Mouse (Mus musculus): Measurements from ENCODE around the gene Mef2b.

DNA sequence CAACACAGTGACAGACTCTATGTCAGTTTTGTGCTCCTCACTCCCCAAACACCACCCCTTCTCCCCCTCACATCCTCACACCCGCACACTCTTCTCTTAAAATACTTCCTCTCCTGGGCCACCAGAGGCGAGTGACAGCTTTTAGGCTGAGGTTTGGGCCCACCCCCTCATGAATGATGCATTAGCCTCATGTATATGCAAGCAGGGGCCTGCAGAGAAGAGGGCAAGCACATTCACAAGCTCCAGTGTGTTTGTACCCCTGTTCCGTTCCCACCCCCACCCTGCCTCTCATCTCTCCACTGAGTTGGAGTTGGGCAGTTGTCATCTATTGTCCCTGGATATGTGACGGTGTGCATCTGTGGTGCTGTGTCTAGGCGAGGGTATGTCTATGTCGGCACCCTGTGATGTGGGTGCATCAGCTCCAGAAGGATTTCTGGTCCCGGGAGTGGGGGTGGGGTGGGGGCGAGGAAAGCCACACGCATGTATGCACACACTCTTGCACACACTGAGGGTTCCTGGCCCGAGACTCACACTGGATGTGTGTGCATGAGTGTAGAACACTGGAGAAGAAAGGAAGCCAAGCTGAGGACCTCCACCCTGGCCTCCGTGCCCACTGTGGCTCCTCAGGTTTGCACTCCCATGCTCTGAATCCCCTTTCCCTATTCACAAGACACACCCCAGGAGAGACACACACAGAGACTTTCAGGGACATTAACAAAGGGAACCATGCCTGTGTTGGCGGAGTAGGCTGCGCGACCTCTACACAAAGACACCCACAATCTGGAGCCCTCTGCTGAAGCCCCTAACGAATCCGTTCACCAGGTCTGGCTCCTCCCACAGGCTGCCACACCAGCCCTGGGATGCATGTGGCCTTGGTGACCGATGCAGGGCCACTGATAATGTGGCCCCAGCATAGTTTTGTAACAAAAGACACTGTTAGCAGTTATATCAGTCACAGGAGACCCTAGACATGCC is 20.5 kb upstream of the Mef2b start:
- no peak for TF ChIP-seq ZC3H11A (IDR thresholded peaks at IDR 0.05; ENCODE audit: low read depth, low read length)
- TF ChIP-seq CTCF (conservative IDR thresholded peaks at IDR 0.05 in 1 of 2, IDR thresholded peaks at IDR 0.05 in 1 of 2; ENCODE audit: low read depth in 2 of 2, low read length in 2 of 2), result no peak
- no peak for TF ChIP-seq IRF4 (IDR thresholded peaks at IDR 0.05; ENCODE audit: low read depth, low read length)
- no peak for TF ChIP-seq MAX (IDR thresholded peaks at IDR 0.05; ENCODE audit: low read length)
- TF ChIP-seq RCOR1 (conservative IDR thresholded peaks at IDR 0.05; ENCODE audit: low read depth, low read length), result no peak
- TF ChIP-seq ELF1 (IDR thresholded peaks at IDR 0.05; ENCODE audit: low read depth, low read length), result no peak
